Mouse (Mus musculus) CH12.LX (cell line): ENCODE data around the gene Stxbp5l. TPM values are rescaled to one million over a fixed set of nuclear protein-coding genes. Genes with fewer than 3 reads are reported as not detected.

ENCODE experiments used
- DNase-seq: peaks from one replicate; pipeline ENCODE4 v3.0.0-alpha.2; 2013; ENCODE audit errors: extremely low read depth
- H3K27ac ChIP-seq: 2 replicates; pipeline ENCODE4 v1.5.1; 2012; ENCODE audit warnings: low read depth, mild to moderate bottlenecking, control low read depth, moderate library complexity; ENCODE audit not compliant: insufficient read depth
- H3K27me3 ChIP-seq: replicated peaks from 2 replicates; pipeline ENCODE3; 2012; ENCODE audit warnings: inconsistent platforms
- H3K36me3 ChIP-seq, 2 experiments: replicated peaks in 1 of 2; 2 replicates each; pipeline versions ENCODE3 to v1.6.1; 2012; ENCODE audit warnings: inconsistent platforms in 1 of 2, low read length in 1 of 2, mild to moderate bottlenecking in 1 of 2, mixed read lengths in 1 of 2, moderate library complexity in 1 of 2; ENCODE audit not compliant: control insufficient read depth in 1 of 2, insufficient read depth in 1 of 2
- H3K4me1 ChIP-seq, 2 experiments: 2 replicates each; pipeline ENCODE4 v1.6.1; 2012; ENCODE audit warnings: inconsistent platforms in 1 of 2, moderate library complexity in 1 of 2; ENCODE audit not compliant: insufficient read depth in 2 of 2, control insufficient read depth in 1 of 2
- H3K4me2 ChIP-seq: 2 replicates; pipeline ENCODE4 v1.6.1; 2012; ENCODE audit warnings: low read depth, mild to moderate bottlenecking, control low read depth; ENCODE audit not compliant: poor library complexity, insufficient read depth, severe bottlenecking
- H3K4me3 ChIP-seq, 3 experiments: fragments of 150-350 bp in 1 of 3; sonication (generic) in 1 of 3; replicated peaks in 1 of 3; 2 replicates each; pipeline versions ENCODE3 to v1.5.1; 2011 to 2012; ENCODE audit warnings: low read depth in 2 of 3, low read length in 2 of 3, mild to moderate bottlenecking in 2 of 3, moderate library complexity in 2 of 3, control low read depth in 1 of 3, improper control_type of control experiment in 1 of 3, inconsistent platforms in 1 of 3, mixed read lengths in 1 of 3; ENCODE audit not compliant: poor library complexity in 1 of 3
- H3K79me2 ChIP-seq: replicated peaks from 2 replicates; pipeline ENCODE4 v1.6.1; 2012; ENCODE audit warnings: mild to moderate bottlenecking, moderate library complexity; ENCODE audit not compliant: control insufficient read depth, poor library complexity, insufficient read depth, severe bottlenecking; ENCODE audit errors: extremely low read depth
- H3K9ac ChIP-seq: 2 replicates; pipeline ENCODE4 v1.6.1; 2012; ENCODE audit warnings: low read depth, mild to moderate bottlenecking, control low read depth, moderate library complexity; ENCODE audit not compliant: insufficient read depth
- H3K9me3 ChIP-seq: replicated peaks from 2 replicates; pipeline ENCODE3; 2012; ENCODE audit warnings: low read length, inconsistent platforms, mixed read lengths
- BHLHE40 ChIP-seq: IDR thresholded peaks from 2 replicates; pipeline ENCODE4 v1.6.1; 2011; ENCODE audit warnings: mild to moderate bottlenecking, low read depth, low read length, improper control_type of control experiment
- CHD1 ChIP-seq: IDR thresholded peaks from 2 replicates; pipeline ENCODE4 v1.6.1; 2012; ENCODE audit warnings: low read depth, low read length, improper control_type of control experiment, inconsistent platforms
- CHD2 ChIP-seq: IDR thresholded peaks from 2 replicates; pipeline ENCODE4 v1.6.1; 2011; ENCODE audit warnings: low read length, improper control_type of control experiment
- CTCF ChIP-seq, 2 experiments: IDR thresholded peaks in 1 of 2; conservative IDR thresholded peaks in 1 of 2; 2 replicates each; pipeline ENCODE4 v1.5.1; 2011 to 2012; ENCODE audit warnings: low read depth in 2 of 2, low read length in 2 of 2, improper control_type of control experiment in 1 of 2, inconsistent platforms in 1 of 2, mild to moderate bottlenecking in 1 of 2, moderate library complexity in 1 of 2
- ELF1 ChIP-seq: IDR thresholded peaks from 2 replicates; pipeline ENCODE4 v1.6.1; 2014; ENCODE audit warnings: low read depth, mild to moderate bottlenecking, inconsistent platforms, low read length, improper control_type of control experiment
- EP300 ChIP-seq: IDR thresholded peaks from 2 replicates; pipeline ENCODE4 v1.6.1; 2011; ENCODE audit warnings: low read length, improper control_type of control experiment
- ETS1 ChIP-seq: conservative IDR thresholded peaks from 2 replicates; pipeline ENCODE4 v1.6.1; 2012; ENCODE audit warnings: low read depth, mild to moderate bottlenecking, inconsistent platforms, low read length, improper control_type of control experiment, moderate library complexity
- HCFC1 ChIP-seq: IDR thresholded peaks from 2 replicates; pipeline ENCODE4 v1.6.1; 2012; ENCODE audit warnings: low read depth, mild to moderate bottlenecking, inconsistent platforms, low read length, improper control_type of control experiment
- IRF4 ChIP-seq: IDR thresholded peaks from 2 replicates; pipeline ENCODE4 v1.6.1; 2014; ENCODE audit warnings: low read depth, mild to moderate bottlenecking, inconsistent platforms, low read length, improper control_type of control experiment
- JUND ChIP-seq: conservative IDR thresholded peaks from 2 replicates; pipeline ENCODE4 v1.6.1; 2011; ENCODE audit warnings: low read depth, low read length, improper control_type of control experiment
- KAT2A ChIP-seq: IDR thresholded peaks from 2 replicates; pipeline ENCODE4 v1.6.1; 2012; ENCODE audit warnings: low read length, improper control_type of control experiment, inconsistent platforms; ENCODE audit not compliant: insufficient replicate concordance
- MAFK ChIP-seq: IDR thresholded peaks from 2 replicates; pipeline ENCODE4 v1.6.1; 2011; ENCODE audit warnings: low read length, improper control_type of control experiment; ENCODE audit not compliant: insufficient replicate concordance
- MAX ChIP-seq: IDR thresholded peaks from 2 replicates; pipeline ENCODE4 v1.6.1; 2011; ENCODE audit warnings: low read length, improper control_type of control experiment
- MXI1 ChIP-seq: IDR thresholded peaks from 2 replicates; pipeline ENCODE4 v1.6.1; 2011; ENCODE audit warnings: mild to moderate bottlenecking, low read depth, low read length, improper control_type of control experiment
- MYC ChIP-seq: IDR thresholded peaks from 2 replicates; pipeline ENCODE4 v1.6.1; 2011; ENCODE audit warnings: low read depth, mild to moderate bottlenecking, improper control_type of control experiment, low read length
- NELFE ChIP-seq: IDR thresholded peaks from 2 replicates; pipeline ENCODE4 v1.6.1; 2011; ENCODE audit warnings: low read depth, low read length, improper control_type of control experiment
- PAX5 ChIP-seq: IDR thresholded peaks from 2 replicates; pipeline ENCODE4 v1.6.1; 2012; ENCODE audit warnings: low read length, inconsistent platforms, mixed read lengths
- POLR2A ChIP-seq: IDR thresholded peaks from 2 replicates; pipeline ENCODE4 v1.6.1; 2011; ENCODE audit warnings: low read depth, mild to moderate bottlenecking, improper control_type of control experiment, low read length
- RAD21 ChIP-seq: IDR thresholded peaks from 2 replicates; pipeline ENCODE4 v1.6.1; 2011; ENCODE audit warnings: low read depth, mild to moderate bottlenecking, low read length, improper control_type of control experiment, moderate library complexity
- SIN3A ChIP-seq: IDR thresholded peaks from 2 replicates; pipeline ENCODE4 v1.6.1; 2012; ENCODE audit warnings: low read length, improper control_type of control experiment, inconsistent platforms
- SMC3 ChIP-seq: IDR thresholded peaks from 2 replicates; pipeline ENCODE4 v1.6.1; 2011; ENCODE audit warnings: low read depth, low read length, improper control_type of control experiment
- TBP ChIP-seq: conservative IDR thresholded peaks from 2 replicates; pipeline ENCODE4 v1.6.1; 2011; ENCODE audit warnings: low read depth, low read length, improper control_type of control experiment
- TCF12 ChIP-seq: IDR thresholded peaks from 2 replicates; pipeline ENCODE4 v1.6.1; 2014; ENCODE audit warnings: low read depth, mild to moderate bottlenecking, inconsistent platforms, low read length, improper control_type of control experiment
- UBTF ChIP-seq: IDR thresholded peaks from 2 replicates; pipeline ENCODE4 v1.6.1; 2012; ENCODE audit warnings: low read depth, mild to moderate bottlenecking, inconsistent platforms, low read length, improper control_type of control experiment, moderate library complexity
- USF2 ChIP-seq: conservative IDR thresholded peaks from 2 replicates; pipeline ENCODE4 v1.6.1; 2011; ENCODE audit warnings: low read depth, low read length, improper control_type of control experiment
- ZC3H11A ChIP-seq: IDR thresholded peaks from 2 replicates; pipeline ENCODE4 v1.6.1; 2012; ENCODE audit warnings: low read depth, mild to moderate bottlenecking, inconsistent platforms, low read length, improper control_type of control experiment
- ZKSCAN1 ChIP-seq: IDR thresholded peaks from 2 replicates; pipeline ENCODE4 v1.6.1; 2012; ENCODE audit warnings: low read depth, inconsistent platforms, low read length, improper control_type of control experiment, borderline replicate concordance
- ZMIZ1 ChIP-seq: IDR thresholded peaks from 2 replicates; pipeline ENCODE4 v1.6.1; 2012; ENCODE audit warnings: low read depth, mild to moderate bottlenecking, inconsistent platforms, low read length, improper control_type of control experiment
- ZNF384 ChIP-seq: IDR thresholded peaks from 2 replicates; pipeline ENCODE4 v1.6.1; 2012; ENCODE audit warnings: low read depth, low read length, improper control_type of control experiment, inconsistent platforms
- dilution Hi-C: fragments of 300-500 bp; cut with MboI; formaldehyde crosslinking; loops from 2 replicates; pipeline ENCODE4 v1.14.3; 2020; ENCODE audit warnings: low sequenced_read_pairs; ENCODE audit not compliant: extremely low pct_unique_long_range_greater_than_20kb, extremely low pct_ligation_motif_present
- in situ Hi-C: fragments of 300-500 bp; cut with MboI; formaldehyde crosslinking; loops from 3 replicates; pipeline ENCODE4 v1.14.3; 2019; ENCODE audit warnings: low sequenced_read_pairs, low pct_ligation_motif_present, low pct_unique_long_range_greater_than_20kb, mixed read lengths
- polyA plus RNA-seq: library from polyadenylated mRNA; unstranded; fragments of >175 nt; gene quantifications from 2 replicates; pipeline ENCODE4 v1.2.1, GENCODE M21; 2012; ENCODE audit warnings: low read depth; ENCODE audit not compliant: insufficient read length
- total RNA-seq, 2 experiments: library from RNA; depleted of rRNA; stranded (reverse); fragments of 300-350 nt in 1 of 2; fragments of >200 nt in 1 of 2; gene quantifications; 2 replicates each; pipeline ENCODE4 v1.2.3; 2012 to 2014

Stxbp5l gene
- total and polyA plus RNA-seq, 3 experiments = 0.09 to 0.24 (median 0.13) TPM

GRCm38 (mm10) chr16:37304441-37304840, 80.3 kb downstream of the Stxbp5l start:
- H3K27ac ChIP-seq = no peak overlapping the region
- no peaks in the 10 kb centered on the region for H3K4me1 ChIP-seq
- DNase-seq = no peak
- TF ChIP-seq KAT2A (no peak), ZKSCAN1 (no peak), JUND (no peak), BHLHE40 (no peak), USF2 (no peak), MXI1 (no peak), EP300 (no peak), MAFK (no peak), ZMIZ1 (no peak), NELFE (no peak)
- H3K79me2 ChIP-seq = no peaks in the 10 kb centered on the region
- dilution Hi-C loops = no loop called here
- H3K4me2 ChIP-seq = no peak overlapping the region
- no peak overlapping the region for H3K9ac ChIP-seq
- H3K27me3 ChIP-seq = no peaks in the 10 kb centered on the region
- in situ Hi-C loops = no loop called here
- H3K4me3 ChIP-seq = no peak overlapping the region
- no peaks in the 10 kb centered on the region for H3K9me3 ChIP-seq
- H3K36me3 ChIP-seq = no peaks in the 10 kb centered on the region

GRCm38 (mm10) chr16:37292593-37292992, 92.2 kb downstream of the Stxbp5l start:
- H3K4me2 ChIP-seq = no peak overlapping the region
- H3K27ac ChIP-seq = no peak overlapping the region
- H3K9me3 ChIP-seq = no peaks in the 10 kb centered on the region
- no peaks in the 10 kb centered on the region for H3K27me3 ChIP-seq
- H3K36me3 ChIP-seq = no peaks in the 10 kb centered on the region
- dilution Hi-C loops = no loop called here
- in situ Hi-C loops = loop anchor here (5.0 kb wide), 1 partner anchor 390 kb away; no protein-coding TSS in a partner anchor
- H3K79me2 ChIP-seq = no peaks in the 10 kb centered on the region
- peaks cover 0 to 3% of the 10 kb centered on the region in 2 experiments; a peak in 1 of 4 replicates for H3K4me1 ChIP-seq
- TF ChIP-seq ZC3H11A (peak; percentile 49; the same call in 1 of the 2 replicates), KAT2A (no peak), NELFE (no peak; the same call in 1 of the 2 replicates), PAX5 (no peak), CHD1 (no peak), MYC (peak; percentile 96), HCFC1 (no peak), EP300 (no peak), MAFK (no peak), ZNF384 (no peak), IRF4 (no peak), USF2 (no peak), TCF12 (no peak), POLR2A (no peak), CHD2 (no peak), MAX (peak; percentile 54; the same call in 1 of the 2 replicates), TBP (no peak), RAD21 (peak; percentile 88), UBTF (no peak), SMC3 (peak; percentile 88), ETS1 (no peak), ZKSCAN1 (no peak), CTCF (conservative IDR thresholded peaks at IDR 0.05 in 1 of 2, IDR thresholded peaks at IDR 0.05 in 1 of 2; ENCODE audit: low read depth in 2 of 2, low read length in 2 of 2) (peak in 1 of 2 experiments; percentile 91; a peak in 3 of 4 replicates), ELF1 (no peak), SIN3A (no peak)
- TF ChIP-seq, all 38 proteins: peak for 6
- H3K9ac ChIP-seq = no peak overlapping the region
- DNase-seq = peak; percentile 51
- no peak overlapping the region for H3K4me3 ChIP-seq
